Mouse (Mus musculus) Patski (cell line): ENCODE results near the gene Cnot1. TPM values are rescaled to one million over a fixed set of nuclear protein-coding genes. Genes with fewer than 3 reads are reported as not detected.

Source experiments
- ATAC-seq: fragments of 100-300 bp; one replicate; pipeline ENCODE4 v1.8.0; 2021
- CTCF ChIA-PET: fragments of 350-600 bp; sonication (Branson Sonifier 250); formaldehyde crosslinking; loops from one replicate; lab custom pipeline; 2022; ENCODE audit warnings: inconsistent platforms; lab: Charles Lee
- POLR2A ChIA-PET: fragments of 350-600 bp; sonication (Branson Sonifier 250); formaldehyde crosslinking; loops from one replicate; lab custom pipeline; 2022; ENCODE audit warnings: antibody characterized with exemption, inconsistent platforms; lab: Charles Lee
- DNase-seq: peaks from one replicate; pipeline ENCODE4 v3.0.0-alpha.2; 2011; ENCODE audit warnings: low read depth, low spot score
- H3K27me3 ChIP-seq: fragments of 371-371 bp; one replicate; pipeline ENCODE4 v1.5.1; 2021
- CTCF ChIP-seq: fragments of 100-300 bp; IDR thresholded peaks from one replicate; pipeline ENCODE4 v1.5.1; 2021
- in situ Hi-C: fragments of 300-500 bp; cut with MboI; formaldehyde crosslinking; loops from 3 replicates; pipeline ENCODE4 v1.11.1; 2018; ENCODE audit warnings: low pct_unique_long_range_greater_than_20kb, mixed read lengths
- polyA plus RNA-seq: library from polyadenylated mRNA; unstranded; gene quantifications from one replicate; pipeline ENCODE4 v1.2.3, GENCODE M21; 2021

Gene Cnot1
- 115 TPM for polyA plus RNA-seq

DNA sequence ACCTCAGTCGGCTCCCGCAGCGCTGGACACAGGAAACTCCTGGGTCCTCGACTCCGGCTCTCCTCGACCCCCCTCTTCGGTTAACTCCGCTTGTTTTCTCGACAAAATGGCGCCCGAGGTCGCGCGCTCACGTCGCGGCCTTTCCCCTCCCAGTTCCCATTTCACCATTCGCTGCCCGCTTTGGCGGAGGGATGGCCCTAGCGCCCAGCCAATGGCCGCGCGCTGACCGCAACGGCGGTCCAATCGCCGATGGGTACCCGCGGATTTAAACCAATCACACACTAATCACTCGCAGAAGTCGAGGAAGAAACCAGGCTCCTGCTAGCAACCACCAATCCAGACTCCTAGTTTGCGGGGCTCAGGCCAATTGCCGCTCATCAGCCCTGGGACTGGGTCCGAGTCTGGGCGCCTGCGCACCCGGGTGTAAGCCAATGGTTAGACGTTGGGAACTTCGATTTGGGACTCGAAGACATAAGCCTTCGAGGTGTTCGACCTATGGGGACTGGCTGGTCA lies at the start of gene Cnot1:
Cnot1 (minus strand) TSS at position 134 of the 513 bp plus-strand sequence.
- TF ChIP-seq CTCF: no peak
- DNase-seq (peak; percentile 92), ATAC-seq (peak; percentile 97)
- ChIA-PET POLR2A (no interaction called here), CTCF (no interaction called here)
- in situ Hi-C loops: no loop called here
- no peaks in the 10 kb centered on the region for H3K27me3 ChIP-seq

DNA sequence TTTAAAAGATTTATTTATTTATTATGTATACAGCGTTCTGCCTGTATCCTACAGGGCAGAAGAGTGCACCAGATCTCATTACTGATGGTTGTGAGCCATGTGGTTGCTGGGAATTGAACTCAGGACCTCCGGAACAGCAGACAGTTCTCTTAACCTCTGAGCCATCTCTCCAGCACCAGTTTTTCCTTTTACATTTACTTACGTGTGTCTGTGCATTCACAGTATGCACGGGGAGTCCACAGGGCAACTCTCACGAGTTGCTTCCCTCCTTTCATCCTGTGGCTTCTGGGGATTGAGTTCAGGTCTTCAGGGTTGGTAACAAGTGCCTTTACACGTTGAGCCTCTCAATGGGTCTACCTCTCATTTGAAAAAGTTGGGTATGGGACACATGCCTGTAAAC lies 46.9 kb upstream of the Cnot1 start:
- CTCF ChIA-PET: interaction anchor here (2.2 kb wide), 1 partner anchor 34 kb away, joined by 10 read pairs; the partner anchor contains the start of gene Got2

DNA sequence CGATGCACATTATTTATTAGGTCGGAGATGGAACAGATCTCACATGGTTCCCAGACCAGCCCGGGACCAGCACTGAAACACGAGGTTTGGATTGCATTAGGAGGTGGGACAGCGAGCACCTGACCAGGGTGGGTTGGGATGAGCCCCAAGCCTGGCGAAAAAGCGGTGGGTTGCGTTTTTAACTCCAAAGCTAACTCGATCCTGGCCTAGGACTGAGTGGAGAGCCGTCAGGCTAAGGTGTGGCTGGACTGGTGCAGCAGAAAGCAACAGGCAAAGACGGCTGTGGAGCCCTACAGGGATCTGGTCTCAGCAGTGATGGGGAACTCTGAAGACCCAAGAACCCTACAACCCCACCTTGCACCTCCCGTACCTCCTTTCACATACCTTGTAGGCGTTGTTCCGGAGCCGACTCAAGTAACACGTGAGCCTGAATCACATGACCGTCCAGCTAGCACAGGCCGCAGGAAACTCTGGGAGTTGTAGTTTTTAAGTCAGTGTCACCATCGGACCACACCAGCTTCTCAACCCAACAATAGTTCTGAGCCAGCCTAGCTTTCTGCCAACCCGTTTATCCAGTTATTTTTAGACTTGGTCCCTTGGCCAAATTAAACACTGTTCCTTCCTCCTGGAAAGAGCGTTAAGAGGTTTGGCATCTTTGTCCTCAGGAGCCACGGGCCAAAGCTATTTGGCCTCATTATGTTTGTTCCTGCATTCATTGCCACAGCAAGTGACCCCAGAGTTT lies 46.0 kb upstream of the Cnot1 start, which contains the start of gene Slc38a7:
Slc38a7 (minus strand) TSS at position 438 of the 742 bp plus-strand sequence.
- ATAC-seq: peak; percentile 70
- ChIA-PET CTCF (interaction anchor here (1.2 to 2.2 kb wide), 5 partner anchors 24 to 156 kb away, joined by 3 to 10 read pairs (median 4); partner anchors contain the start of gene Got2), POLR2A (interaction anchor here (0.6 kb wide), 1 partner anchor 86 kb away, joined by 4 read pairs; no protein-coding TSS in a partner anchor)
- in situ Hi-C loops: no loop called here
- DNase-seq: peak; percentile 55
- no peak for TF ChIP-seq CTCF
- H3K27me3 ChIP-seq: no peaks in the 10 kb centered on the region

More for the DNA sequence above, 46.9 kb upstream of the Cnot1 start:
- no peaks in the 10 kb centered on the region for H3K27me3 ChIP-seq
- DNase-seq (no peak), ATAC-seq (no peak)
- TF ChIP-seq CTCF: no peak
- POLR2A ChIA-PET: no interaction called here
- in situ Hi-C loops: no loop called here

DNA sequence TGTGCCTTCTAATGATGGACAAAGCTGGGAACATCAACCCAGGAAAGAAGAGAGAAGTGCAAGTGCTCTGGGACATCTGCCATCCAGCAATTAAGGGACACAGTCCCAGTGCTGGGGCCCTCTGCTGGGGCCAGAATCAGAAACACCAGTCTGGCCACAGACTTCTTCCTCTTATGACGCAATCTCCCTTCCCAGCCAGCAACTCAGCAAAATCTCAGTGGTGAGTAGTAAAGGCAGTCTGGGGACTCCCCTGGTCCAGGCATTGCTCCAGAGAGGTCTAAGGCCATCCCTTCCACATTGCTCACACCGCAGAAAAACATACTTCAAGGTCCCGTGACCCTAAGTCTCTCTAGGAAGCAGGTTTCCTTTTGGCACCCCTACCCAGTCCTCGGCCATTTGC lies 45.0 kb upstream of the Cnot1 start:
- ATAC-seq (peak; percentile 94), DNase-seq (peak; percentile 77)

DNA sequence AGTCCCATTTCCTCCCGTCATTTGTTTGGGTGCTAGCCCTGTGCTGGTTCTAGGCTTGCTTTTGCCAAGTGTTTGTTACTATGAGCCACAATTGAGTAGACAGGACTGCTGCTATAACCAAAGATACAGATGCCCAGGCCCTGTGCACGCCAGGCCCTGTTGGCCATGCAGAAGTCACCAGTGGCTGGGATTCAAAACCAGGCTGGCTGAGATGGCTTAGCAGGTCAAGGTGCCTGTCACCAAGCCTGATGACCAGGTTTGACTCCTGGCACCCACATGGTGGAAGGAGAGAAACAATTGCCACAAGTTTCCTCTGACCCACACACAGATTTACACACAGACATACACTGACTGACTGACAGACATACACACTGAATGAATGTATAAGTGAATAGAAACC lies 43.1 kb upstream of the Cnot1 start:
- DNase-seq (no peak), ATAC-seq (no peak)
- in situ Hi-C loops: no loop called here
- H3K27me3 ChIP-seq: no peaks in the 10 kb centered on the region
- ChIA-PET POLR2A (no interaction called here), CTCF (no interaction called here)
- no peak for TF ChIP-seq CTCF

More for the DNA sequence above, 45.0 kb upstream of the Cnot1 start:
- CTCF ChIA-PET: interaction anchor here (1.2 to 2.2 kb wide), 6 partner anchors 15 to 155 kb away, joined by 3 to 10 read pairs (median 4); partner anchors contain the start of gene Got2
- H3K27me3 ChIP-seq: no peaks in the 10 kb centered on the region
- in situ Hi-C loops: no loop called here
- POLR2A ChIA-PET: interaction anchor here (0.6 kb wide), 1 partner anchor 85 kb away, joined by 4 read pairs; no protein-coding TSS in a partner anchor
- peak; percentile 57 for TF ChIP-seq CTCF

DNA sequence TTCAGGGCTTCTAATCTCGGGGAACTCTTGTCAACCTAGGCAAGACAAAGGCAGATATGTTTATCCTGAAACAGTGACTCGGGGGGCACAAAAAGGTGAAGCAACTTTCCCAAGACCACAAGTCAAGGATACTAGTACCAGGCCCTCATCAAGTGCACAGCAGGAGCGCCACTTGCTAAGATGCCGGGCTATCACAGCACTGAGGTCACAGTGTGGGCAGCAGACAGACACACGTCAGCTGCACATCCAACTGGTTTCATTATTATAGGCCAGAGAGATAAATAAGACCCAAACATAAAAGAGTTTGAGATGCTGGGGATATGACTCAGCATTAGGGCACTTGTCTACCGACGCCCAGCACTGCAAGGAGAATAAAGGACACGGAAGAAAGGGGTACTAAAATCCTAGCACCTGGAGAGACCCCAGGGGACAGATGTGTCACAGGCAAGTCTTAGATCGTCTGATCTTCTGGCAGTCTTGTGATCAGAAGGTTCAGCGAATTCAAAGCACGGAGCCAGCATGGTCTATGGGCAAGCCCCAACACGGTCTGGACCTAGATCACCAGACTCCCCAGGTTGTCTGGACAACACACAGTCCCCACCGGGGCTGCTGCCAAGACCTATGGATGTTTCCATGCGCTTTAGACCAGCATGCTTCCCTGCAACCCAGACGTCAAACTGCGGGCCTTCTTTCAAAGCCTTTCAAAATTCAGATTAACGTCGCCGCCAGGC lies 41.6 kb upstream of the Cnot1 start:
- ChIA-PET POLR2A (no interaction called here), CTCF (no interaction called here)
- ATAC-seq (no peak), DNase-seq (no peak)
- in situ Hi-C loops: no loop called here
- no peaks in the 10 kb centered on the region for H3K27me3 ChIP-seq
- TF ChIP-seq CTCF: no peak

DNA sequence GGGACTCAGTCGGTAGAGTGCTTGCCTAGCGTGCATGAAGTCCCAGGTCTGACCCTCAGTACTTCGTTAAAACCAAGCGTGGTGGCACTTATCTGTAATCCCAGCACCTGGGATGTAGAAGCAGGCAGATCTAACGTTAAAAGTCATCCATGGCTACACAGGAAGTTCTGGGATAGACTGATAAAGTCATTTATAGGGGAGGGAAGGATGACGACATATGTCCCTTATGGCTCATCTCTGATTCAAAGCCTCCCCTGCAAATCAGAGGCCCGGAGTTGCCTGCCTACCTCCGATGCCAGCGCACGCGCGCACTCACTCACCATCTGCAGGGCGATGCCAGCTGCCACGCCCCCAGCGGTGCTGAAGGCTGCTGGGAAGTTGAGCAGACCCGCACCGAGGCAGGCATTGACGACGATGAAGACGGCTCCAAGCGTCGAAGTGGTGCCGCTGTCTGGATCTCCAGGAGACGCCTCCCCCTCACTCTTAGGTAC lies 40.8 kb upstream of the Cnot1 start:
- H3K27me3 ChIP-seq: no peaks in the 10 kb centered on the region
- TF ChIP-seq CTCF: no peak
- ChIA-PET CTCF (no interaction called here), POLR2A (no interaction called here)
- no peak for DNase-seq
- no peak for ATAC-seq
- in situ Hi-C loops: no loop called here

DNA sequence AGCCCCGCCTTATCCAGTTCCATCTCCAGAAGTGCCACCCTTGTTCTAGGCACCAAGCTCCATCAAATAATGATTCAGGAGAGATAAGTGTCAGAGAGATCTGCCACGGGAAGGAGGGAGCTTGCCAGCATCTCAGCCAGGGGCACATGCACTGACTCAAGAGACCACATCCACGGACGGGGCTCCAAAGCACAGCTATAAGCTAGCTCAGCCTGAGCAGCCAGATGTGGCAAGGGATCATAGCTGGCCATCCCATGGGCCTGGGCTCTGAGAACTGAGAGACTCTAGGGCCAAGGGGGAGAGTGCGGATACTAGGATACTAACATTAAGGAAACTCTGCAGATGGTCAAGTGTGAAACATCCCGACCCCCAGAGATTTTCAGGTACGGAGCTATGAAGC lies 37.8 kb upstream of the Cnot1 start:
- ATAC-seq (no peak), DNase-seq (no peak)
- TF ChIP-seq CTCF: no peak
- CTCF ChIA-PET: no interaction called here
- POLR2A ChIA-PET: no interaction called here
- H3K27me3 ChIP-seq: no peaks in the 10 kb centered on the region
- in situ Hi-C loops: no loop called here

DNA sequence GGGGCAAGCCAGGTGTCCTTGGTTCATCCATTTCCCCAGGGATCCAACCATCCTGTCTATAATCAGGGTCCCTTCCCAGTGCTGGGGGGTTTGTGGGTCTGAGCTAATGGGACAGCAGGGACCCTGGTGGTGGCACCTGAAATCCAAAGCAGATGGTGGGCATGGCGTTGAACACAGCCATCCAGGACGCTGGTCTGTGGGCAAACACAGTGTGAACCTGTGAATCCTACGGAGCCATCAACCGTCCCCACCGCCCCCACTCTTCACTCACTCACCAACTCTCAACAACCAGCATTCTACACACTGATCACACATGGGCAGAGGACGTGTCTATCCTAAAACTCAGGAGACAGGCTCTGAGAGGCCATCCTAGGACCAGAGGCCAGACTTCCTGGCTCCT lies 36.7 kb upstream of the Cnot1 start:
- no peak for TF ChIP-seq CTCF
- no peaks in the 10 kb centered on the region for H3K27me3 ChIP-seq
- ATAC-seq (no peak), DNase-seq (no peak)
- ChIA-PET POLR2A (no interaction called here), CTCF (interaction anchor here (1.3 kb wide), 1 partner anchor 71 kb away, joined by 4 read pairs; no protein-coding TSS in a partner anchor)
- in situ Hi-C loops: no loop called here

DNA sequence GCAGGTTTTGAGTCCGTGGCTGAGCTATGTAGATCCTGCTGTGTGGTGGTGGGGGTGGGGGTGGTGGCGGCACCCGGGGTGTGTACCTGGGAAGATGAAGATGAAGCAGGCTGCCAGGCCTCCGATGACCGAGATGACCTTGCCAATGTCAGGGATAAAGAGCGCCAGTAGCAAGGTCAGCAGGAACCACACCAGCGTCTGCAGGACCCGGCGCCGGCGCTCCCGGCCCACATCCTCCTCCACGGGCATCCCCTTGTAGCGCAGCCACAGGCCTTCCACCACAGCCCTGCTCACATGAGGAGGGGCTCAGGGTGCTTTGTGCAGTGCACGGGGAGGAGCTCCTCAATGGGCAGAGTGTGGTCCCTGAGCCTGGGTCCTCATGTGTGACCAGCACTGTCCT lies 34.2 kb upstream of the Cnot1 start:
- no peak for DNase-seq
- in situ Hi-C loops: no loop called here
- ATAC-seq: no peak
- CTCF ChIA-PET: no interaction called here
- TF ChIP-seq CTCF: no peak
- H3K27me3 ChIP-seq: no peaks in the 10 kb centered on the region
- POLR2A ChIA-PET: no interaction called here
